Mouse (Mus musculus): ENCODE data around the gene Il27ra. TPM values are rescaled to one million over a fixed set of nuclear protein-coding genes. Genes with fewer than 3 reads are reported as not detected.
"Not testable (repeated sequence)": the region's sequence is repeated elsewhere in the genome, so short reads cannot be mapped to it uniquely, and the experiment has no call there.

The Il27ra gene
- polyA plus RNA-seq, 2 experiments, result 0.32 to 0.70 TPM

GRCm38 (mm10) chr8:83983222-83983621, 59.2 kb downstream of the Il27ra start:
- H3K4me3 ChIP-seq (ENCODE audit: insufficient read depth in 1 of 2, low read depth in 2 of 2, low read length in 2 of 2); H3K9me3 ChIP-seq (ENCODE audit: control insufficient read depth, low read length); H3K9ac ChIP-seq (replicated peaks); H3K27ac ChIP-seq; ATAC-seq (ENCODE audit: insufficient read depth); H3K4me2 ChIP-seq (ENCODE audit: low read depth); H3K4me1 ChIP-seq (replicated peaks; ENCODE audit: control insufficient read depth in 2 of 2, insufficient read depth in 2 of 2, low read length in 1 of 2); DNase-seq (ENCODE audit: low read depth in 3 of 3, low spot score in 3 of 3); H3K27me3 ChIP-seq (ENCODE audit: control insufficient read depth, insufficient read depth, low read length): not testable (repeated sequence)
- 87% methylated on average over 2 of the region's 2 CpGs for WGBS (ENCODE audit: insufficient replicate concordance)
- H3K36me3 ChIP-seq (replicated peaks; ENCODE audit: control insufficient read depth, insufficient read depth, low read depth), result peaks cover 15% of the 10 kb centered on the region
- peak; percentile 36; the same call in 1 of the 2 replicates for TF ChIP-seq CTCF (IDR thresholded peaks at IDR 0.05; ENCODE audit: low read depth)

- no peak overlapping the region for H3K4me2 ChIP-seq (ENCODE audit: low read depth)
- H3K4me3 ChIP-seq (ENCODE audit: insufficient read depth in 1 of 2, low read depth in 2 of 2, low read length in 2 of 2), result no peak overlapping the region
- peak; percentile 69; the same call in 1 of the 2 replicates for ATAC-seq (ENCODE audit: insufficient read depth)
- 48% methylated on average over 4 of the region's 4 CpGs for WGBS (ENCODE audit: insufficient replicate concordance)
- no peak overlapping the region for H3K27ac ChIP-seq
- peaks cover 12% of the 10 kb centered on the region for H3K36me3 ChIP-seq (replicated peaks; ENCODE audit: control insufficient read depth, insufficient read depth, low read depth)
- TF ChIP-seq CTCF (IDR thresholded peaks at IDR 0.05; ENCODE audit: low read depth), result no peak
- no peak for TF ChIP-seq EP300 (IDR thresholded peaks at IDR 0.05; ENCODE audit: low read depth)
- no peaks in the 10 kb centered on the region for H3K27me3 ChIP-seq (ENCODE audit: control insufficient read depth, insufficient read depth, low read length)
- H3K4me1 ChIP-seq (replicated peaks; ENCODE audit: control insufficient read depth in 2 of 2, insufficient read depth in 2 of 2, low read length in 1 of 2), result peaks cover 0 to 4% of the 10 kb centered on the region in 2 experiments; a peak in 1 of 4 replicates
- no peak for DNase-seq (ENCODE audit: low read depth in 3 of 3, low spot score in 3 of 3)
- H3K9ac ChIP-seq (replicated peaks), result no peak overlapping the region
- H3K9me3 ChIP-seq (ENCODE audit: control insufficient read depth, low read length), result no peaks in the 10 kb centered on the region
Observed at GRCm38 (mm10) chr8:83982449-83982848, 59.9 kb downstream of the Il27ra start.

- Histone ChIP-seq H3K4me3 (ENCODE audit: insufficient read depth in 1 of 2, low read depth in 2 of 2, low read length in 2 of 2) (no peak overlapping the region), H3K4me2 (ENCODE audit: low read depth) (no peak overlapping the region), H3K27ac (no peak overlapping the region), H3K9ac (replicated peaks) (no peak overlapping the region), H3K4me1 (replicated peaks; ENCODE audit: control insufficient read depth in 2 of 2, insufficient read depth in 2 of 2, low read length in 1 of 2) (peaks cover 0 to 8% of the 10 kb centered on the region in 2 experiments; a peak in 1 of 4 replicates), H3K27me3 (ENCODE audit: control insufficient read depth, insufficient read depth, low read length) (no peaks in the 10 kb centered on the region), H3K9me3 (ENCODE audit: control insufficient read depth, low read length) (no peaks in the 10 kb centered on the region), H3K36me3 (replicated peaks; ENCODE audit: control insufficient read depth, insufficient read depth, low read depth) (peaks cover 7% of the 10 kb centered on the region)
- WGBS (ENCODE audit: insufficient replicate concordance), result 86% methylated on average over 7 of the region's 7 CpGs
- no peak for ATAC-seq (ENCODE audit: insufficient read depth)
- DNase-seq (ENCODE audit: low read depth in 3 of 3, low spot score in 3 of 3), result no peak
- TF ChIP-seq EP300 (IDR thresholded peaks at IDR 0.05; ENCODE audit: low read depth) (no peak), CTCF (IDR thresholded peaks at IDR 0.05; ENCODE audit: low read depth) (no peak)
Observed at GRCm38 (mm10) chr8:83981533-83981932, 60.9 kb downstream of the Il27ra start.

GRCm38 (mm10) chr8:83980845-83981244, 61.5 kb downstream of the Il27ra start:
- peaks cover 5% of the 10 kb centered on the region for H3K36me3 ChIP-seq (replicated peaks; ENCODE audit: control insufficient read depth, insufficient read depth, low read depth)
- H3K4me3 ChIP-seq (ENCODE audit: insufficient read depth in 1 of 2, low read depth in 2 of 2, low read length in 2 of 2), result no peak overlapping the region
- DNase-seq (ENCODE audit: low read depth in 3 of 3, low spot score in 3 of 3) (no peak), ATAC-seq (ENCODE audit: insufficient read depth) (0 out of 2 replicates have a peak, but pooled peaks have one; percentile 17)
- H3K27me3 ChIP-seq (ENCODE audit: control insufficient read depth, insufficient read depth, low read length), result no peaks in the 10 kb centered on the region
- H3K4me2 ChIP-seq (ENCODE audit: low read depth), result no peak overlapping the region
- no peaks in the 10 kb centered on the region for H3K9me3 ChIP-seq (ENCODE audit: control insufficient read depth, low read length)
- H3K4me1 ChIP-seq (replicated peaks; ENCODE audit: control insufficient read depth in 2 of 2, insufficient read depth in 2 of 2, low read length in 1 of 2), result peaks cover 0 to 8% of the 10 kb centered on the region in 2 experiments; a peak in 1 of 4 replicates
- WGBS (ENCODE audit: insufficient replicate concordance), result 76% methylated on average over 8 of the region's 8 CpGs
- no peak overlapping the region for H3K27ac ChIP-seq
- H3K9ac ChIP-seq (replicated peaks), result no peak overlapping the region
- TF ChIP-seq CTCF (IDR thresholded peaks at IDR 0.05; ENCODE audit: low read depth) (no peak; the same call in 1 of the 2 replicates), EP300 (IDR thresholded peaks at IDR 0.05; ENCODE audit: low read depth) (no peak)

MicroRNAs encoded within 50 kb of the gene (microRNA counts, 519-probe panel; counts per million panel counts)
- microRNA mmu-miR-1199, result 69.9 counts per million
- microRNA mmu-miR-709, result 5,941 counts per million, percentile 44 among the panel's probes with 10 or more counts

Small RNAs within 50 kb of the gene (microRNA-seq; reads per million reads assigned to microRNA genes)
- gene Mir1199 (not detected), gene Mir709 (not detected), gene Mir8111 (4.6 reads per million, percentile 4 among the genes with 10 or more reads in this experiment)

Other genes with a start within 250 kb of the Il27ra start
- 4.5 and 6.1 TPM in 2 replicates for gene Adgrl1, start 142.5 kb downstream of the Il27ra start, polyA plus RNA-seq (2012; rRNA removed)
- gene Adgrl1, start 142.5 kb downstream of the Il27ra start, polyA plus RNA-seq (2014; fragmentation: Nextera tagmentation; extraction: Ambion mirVana), result 1.2 and 1.7 TPM in 2 replicates
- 0.30 and 0.31 TPM in 2 replicates for gene Gm10644, start 87.4 kb downstream of the Il27ra start, polyA plus RNA-seq (2012; rRNA removed)
- 0.09 and 0.30 TPM in 2 replicates for gene Gm10644, start 87.4 kb downstream of the Il27ra start, polyA plus RNA-seq (2014; fragmentation: Nextera tagmentation; extraction: Ambion mirVana)
- gene Asf1b, start 87.1 kb downstream of the Il27ra start, polyA plus RNA-seq (2012; rRNA removed), result 92.7 and 98.5 TPM in 2 replicates
- gene Asf1b, start 87.1 kb downstream of the Il27ra start, polyA plus RNA-seq (2014; fragmentation: Nextera tagmentation; extraction: Ambion mirVana), result 130 and 138 TPM in 2 replicates
- gene Prkaca, start 69.6 kb downstream of the Il27ra start, polyA plus RNA-seq (2012; rRNA removed), result 19.9 and 24.8 TPM in 2 replicates
- gene Prkaca, start 69.6 kb downstream of the Il27ra start, polyA plus RNA-seq (2014; fragmentation: Nextera tagmentation; extraction: Ambion mirVana), result 30.6 and 34.0 TPM in 2 replicates
- 32.5 and 34.5 TPM in 2 replicates for gene Samd1, start 44.9 kb downstream of the Il27ra start, polyA plus RNA-seq (2012; rRNA removed)
- 9.1 and 9.3 TPM in 2 replicates for gene Samd1, start 44.9 kb downstream of the Il27ra start, polyA plus RNA-seq (2014; fragmentation: Nextera tagmentation; extraction: Ambion mirVana)
- gene 1700067K01Rik, start 41.1 kb downstream of the Il27ra start, polyA plus RNA-seq (2012; rRNA removed), result 0.41 and 0.65 TPM in 2 replicates
- 0.41 and 0.49 TPM in 2 replicates for gene 1700067K01Rik, start 41.1 kb downstream of the Il27ra start, polyA plus RNA-seq (2014; fragmentation: Nextera tagmentation; extraction: Ambion mirVana)
- gene 2210011C24Rik, start 30.4 kb downstream of the Il27ra start, polyA plus RNA-seq (2012; rRNA removed), result not detected in 2 replicates
- gene 2210011C24Rik, start 30.4 kb downstream of the Il27ra start, polyA plus RNA-seq (2014; fragmentation: Nextera tagmentation; extraction: Ambion mirVana), result not detected in 2 replicates
- 0.11 and 0.19 TPM in 2 replicates for gene Palm3, start 21.1 kb downstream of the Il27ra start, polyA plus RNA-seq (2012; rRNA removed)
- 0.09 TPM in 1 of 2 replicates, not detected in the other for gene Palm3, start 21.1 kb downstream of the Il27ra start, polyA plus RNA-seq (2014; fragmentation: Nextera tagmentation; extraction: Ambion mirVana)
- gene Rln3, start 2.4 kb upstream of the Il27ra start, polyA plus RNA-seq (2012; rRNA removed), result not detected in 2 replicates
- not detected in 2 replicates for gene Rln3, start 2.4 kb upstream of the Il27ra start, polyA plus RNA-seq (2014; fragmentation: Nextera tagmentation; extraction: Ambion mirVana)
- 0.08 and 0.22 TPM in 2 replicates for gene Gm10643, start 22.5 kb upstream of the Il27ra start, polyA plus RNA-seq (2012; rRNA removed)
- 0.16 TPM in 1 of 2 replicates, not detected in the other for gene Gm10643, start 22.5 kb upstream of the Il27ra start, polyA plus RNA-seq (2014; fragmentation: Nextera tagmentation; extraction: Ambion mirVana)
- gene Rfx1, start 24.2 kb upstream of the Il27ra start, polyA plus RNA-seq (2012; rRNA removed), result 4.6 and 5.0 TPM in 2 replicates
- 1.5 and 2.6 TPM in 2 replicates for gene Rfx1, start 24.2 kb upstream of the Il27ra start, polyA plus RNA-seq (2014; fragmentation: Nextera tagmentation; extraction: Ambion mirVana)
- gene Dcaf15, start 62.2 kb upstream of the Il27ra start, polyA plus RNA-seq (2012; rRNA removed), result 16.8 and 17.1 TPM in 2 replicates
- 2.5 and 3.2 TPM in 2 replicates for gene Dcaf15, start 62.2 kb upstream of the Il27ra start, polyA plus RNA-seq (2014; fragmentation: Nextera tagmentation; extraction: Ambion mirVana)
- 0.03 and 0.04 TPM in 2 replicates for gene Podnl1, start 83.4 kb upstream of the Il27ra start, polyA plus RNA-seq (2012; rRNA removed)
- not detected in 2 replicates for gene Podnl1, start 83.4 kb upstream of the Il27ra start, polyA plus RNA-seq (2014; fragmentation: Nextera tagmentation; extraction: Ambion mirVana)
- 3.0 and 3.4 TPM in 2 replicates for gene Cc2d1a, start 105.3 kb upstream of the Il27ra start, polyA plus RNA-seq (2012; rRNA removed)
- 2.3 and 3.6 TPM in 2 replicates for gene Cc2d1a, start 105.3 kb upstream of the Il27ra start, polyA plus RNA-seq (2014; fragmentation: Nextera tagmentation; extraction: Ambion mirVana)
- gene 4930432K21Rik, start 105.4 kb upstream of the Il27ra start, polyA plus RNA-seq (2012; rRNA removed), result 0.15 and 0.19 TPM in 2 replicates
- gene 4930432K21Rik, start 105.4 kb upstream of the Il27ra start, polyA plus RNA-seq (2014; fragmentation: Nextera tagmentation; extraction: Ambion mirVana), result 0.25 TPM in 1 of 2 replicates, not detected in the other
- gene Nanos3, start 142.6 kb upstream of the Il27ra start, polyA plus RNA-seq (2012; rRNA removed), result 0.12 TPM in 1 of 2 replicates, not detected in the other
- not detected in 2 replicates for gene Nanos3, start 142.6 kb upstream of the Il27ra start, polyA plus RNA-seq (2014; fragmentation: Nextera tagmentation; extraction: Ambion mirVana)
- 1.9 and 2.1 TPM in 2 replicates for gene Zswim4, start 194.5 kb upstream of the Il27ra start, polyA plus RNA-seq (2012; rRNA removed)
- gene Zswim4, start 194.5 kb upstream of the Il27ra start, polyA plus RNA-seq (2014; fragmentation: Nextera tagmentation; extraction: Ambion mirVana), result 0.74 and 1.4 TPM in 2 replicates
- 95.7 and 127 TPM in 2 replicates for gene D8Ertd738e, start 207.1 kb upstream of the Il27ra start, polyA plus RNA-seq (2012; rRNA removed)
- 261 and 262 TPM in 2 replicates for gene D8Ertd738e, start 207.1 kb upstream of the Il27ra start, polyA plus RNA-seq (2014; fragmentation: Nextera tagmentation; extraction: Ambion mirVana)
- 15.6 and 17.2 TPM in 2 replicates for gene Mri1, start 214.7 kb upstream of the Il27ra start, polyA plus RNA-seq (2012; rRNA removed)
- gene Mri1, start 214.7 kb upstream of the Il27ra start, polyA plus RNA-seq (2014; fragmentation: Nextera tagmentation; extraction: Ambion mirVana), result 27.1 and 28.7 TPM in 2 replicates
- 3.6 and 5.5 TPM in 2 replicates for gene Ccdc130, start 227.8 kb upstream of the Il27ra start, polyA plus RNA-seq (2012; rRNA removed)
- gene Ccdc130, start 227.8 kb upstream of the Il27ra start, polyA plus RNA-seq (2014; fragmentation: Nextera tagmentation; extraction: Ambion mirVana), result 5.0 and 7.1 TPM in 2 replicates

All from liver, embryonic 14.5 days (tissue).